Mouse (Mus musculus) embryonic stem cell, embryonic (primary cell): ENCODE measurements around the gene Slc7a11.
"Not testable (repeated sequence)": the region's sequence is repeated elsewhere in the genome, so short reads cannot be mapped to it uniquely, and the experiment has no call there.

ENCODE experiments used
- CTCF ChIA-PET, 4 experiments: fragments of 300-600 bp in 2 of 4; fragments of 350-600 bp in 2 of 4; sonication (Branson Sonifier 250); formaldehyde crosslinking; loops; one replicate each; lab custom pipeline; 2022; ENCODE audit warnings: inconsistent platforms in 2 of 4; lab: Charles Lee
- POLR2A ChIA-PET, 4 experiments: fragments of 300-600 bp in 2 of 4; fragments of 350-600 bp in 2 of 4; sonication (Branson Sonifier 250); formaldehyde crosslinking; loops; one replicate each; lab custom pipeline; 2022; ENCODE audit warnings: antibody characterized with exemption in 4 of 4, inconsistent platforms in 1 of 4; lab: Charles Lee

Slc7a11 gene

GRCm38 (mm10) chr3:50443421-50443916 lies at the start of gene Slc7a11:
Gene Slc7a11, minus strand, starts transcription at chr3:50443614.
- POLR2A ChIA-PET: interaction anchor here in 3 of 4 experiments (0.6 to 1.1 kb wide), 8 partner anchors 8 to 1045 kb away, joined by 3 to 4 read pairs (median 3); no protein-coding TSS in a partner anchor

DNA sequence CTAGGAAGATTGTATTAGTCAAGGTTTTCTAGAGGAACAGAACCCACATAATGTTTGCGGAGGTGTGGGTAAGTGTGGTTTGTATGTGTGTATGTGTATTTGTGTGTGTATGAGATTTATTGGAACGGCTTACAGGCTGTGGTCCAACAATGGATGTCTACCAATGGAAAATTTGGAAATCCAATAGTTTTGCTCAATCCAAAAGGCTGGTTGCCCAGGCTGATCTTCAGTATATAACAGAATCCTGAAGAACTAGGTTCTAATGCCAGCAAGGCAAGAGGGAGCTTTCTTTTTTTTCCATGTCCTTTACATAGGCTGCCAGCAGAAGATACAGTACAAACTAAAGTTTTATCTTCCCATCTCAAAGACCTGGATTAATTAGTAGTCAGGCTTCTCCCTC lies 48.3 kb upstream of the Slc7a11 start:
- ChIA-PET POLR2A (interaction anchor here in 1 of 4 experiments (0.6 kb wide), 1 partner anchor 348 kb away, joined by 6 read pairs; no protein-coding TSS in a partner anchor), CTCF (no interaction called here)

More at GRCm38 (mm10) chr3:50443421-50443916, at the start of gene Slc7a11:
- CTCF ChIA-PET: interaction anchor here (0.5 to 0.8 kb wide), 8 partner anchors 10 to 1978 kb away, joined by 3 to 8 read pairs (median 3); no protein-coding TSS in a partner anchor

- CTCF ChIA-PET: no interaction called here
- POLR2A ChIA-PET: no interaction called here
These were observed 40.7 kb upstream of the Slc7a11 start for GRCm38 (mm10) chr3:50484076-50484475.

GRCm38 (mm10) chr3:50462223-50462622 lies 18.8 kb upstream of the Slc7a11 start:
- CTCF ChIA-PET: no interaction called here
- POLR2A ChIA-PET: no interaction called here

- POLR2A ChIA-PET: no interaction called here
- CTCF ChIA-PET: no interaction called here
These were observed 13.7 kb upstream of the Slc7a11 start for GRCm38 (mm10) chr3:50457136-50457535.

GRCm38 (mm10) chr3:50456564-50456963 lies 13.2 kb upstream of the Slc7a11 start:
- ChIA-PET CTCF (no interaction called here), POLR2A (no interaction called here)

DNA sequence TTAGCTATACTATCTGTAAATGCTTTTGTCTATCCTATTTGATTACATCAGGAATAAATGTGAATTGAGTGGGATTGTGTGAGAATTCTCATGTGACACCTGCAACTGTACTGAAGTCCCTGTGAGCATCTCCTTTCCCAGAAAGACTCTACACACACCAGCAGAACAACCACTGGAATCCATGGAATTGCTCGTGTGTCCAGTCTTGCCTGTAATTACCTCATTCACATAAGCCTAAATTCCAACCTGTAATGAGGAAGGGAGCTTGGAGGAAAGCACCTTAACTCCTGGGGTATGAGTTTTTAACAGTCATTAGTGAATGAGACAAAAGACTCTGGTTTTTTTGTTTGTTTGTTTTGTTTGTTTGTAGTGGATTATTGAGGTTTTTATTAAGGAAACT lies 12.6 kb upstream of the Slc7a11 start:
- ChIA-PET CTCF (interaction anchor here in 1 of 4 experiments (0.6 kb wide), 1 partner anchor 714 kb away, joined by 3 read pairs; no protein-coding TSS in a partner anchor), POLR2A (no interaction called here)

GRCm38 (mm10) chr3:50445050-50445775 lies 1.8 kb upstream of the Slc7a11 start:
- ChIA-PET POLR2A (no interaction called here), CTCF (no interaction called here)

- ChIA-PET CTCF (interaction anchor here in 2 of 4 experiments (0.5 to 0.8 kb wide), 2 partner anchors 70 to 1321 kb away, joined by 3 read pairs; no protein-coding TSS in a partner anchor), POLR2A (interaction anchor here in 1 of 4 experiments (0.9 to 1.1 kb wide), 5 partner anchors 9 to 1046 kb away, joined by 3 to 4 read pairs (median 3); no protein-coding TSS in a partner anchor)
These were observed 528 bp upstream of the Slc7a11 start for GRCm38 (mm10) chr3:50443942-50444341.

- ChIA-PET POLR2A (interaction anchor here in 3 of 4 experiments (0.6 to 1.0 kb wide), 8 partner anchors 16 to 1045 kb away, joined by 3 to 4 read pairs (median 3); no protein-coding TSS in a partner anchor), CTCF (interaction anchor here (0.6 to 0.8 kb wide), 7 partner anchors 11 to 1978 kb away, joined by 3 to 8 read pairs (median 3); no protein-coding TSS in a partner anchor)
These were observed 797 bp downstream of the Slc7a11 start for GRCm38 (mm10) chr3:50442341-50443292.

DNA sequence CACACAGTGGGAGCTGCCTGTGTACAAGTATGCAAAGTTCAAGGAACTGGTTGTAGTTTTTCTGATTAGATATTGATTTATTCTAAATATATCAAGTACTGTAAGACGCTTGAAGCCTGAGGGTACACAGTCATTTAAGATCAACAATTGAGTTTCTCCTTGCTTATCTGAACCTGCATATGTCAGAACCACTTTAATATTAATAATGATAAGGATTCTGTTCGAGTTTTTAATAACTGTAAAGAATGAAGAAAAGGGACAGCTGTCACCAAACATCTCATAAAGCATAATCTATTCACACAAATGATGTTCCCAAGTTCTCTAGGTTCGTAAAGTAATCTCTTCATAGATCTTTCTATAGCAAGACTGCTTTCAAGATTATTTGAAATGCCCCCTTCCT lies 2.1 kb downstream of the Slc7a11 start:
- ChIA-PET POLR2A (no interaction called here), CTCF (no interaction called here)

GRCm38 (mm10) chr3:50440409-50440808 lies 3.0 kb downstream of the Slc7a11 start:
- POLR2A ChIA-PET: no interaction called here
- CTCF ChIA-PET: no interaction called here

- POLR2A ChIA-PET: no interaction called here
These were observed 4.0 kb downstream of the Slc7a11 start for GRCm38 (mm10) chr3:50439429-50439828.

GRCm38 (mm10) chr3:50438520-50439253 lies 4.7 kb downstream of the Slc7a11 start:
- ChIA-PET CTCF (no interaction called here), POLR2A (no interaction called here)

More at GRCm38 (mm10) chr3:50439429-50439828, 4.0 kb downstream of the Slc7a11 start:
- CTCF ChIA-PET: no interaction called here

DNA sequence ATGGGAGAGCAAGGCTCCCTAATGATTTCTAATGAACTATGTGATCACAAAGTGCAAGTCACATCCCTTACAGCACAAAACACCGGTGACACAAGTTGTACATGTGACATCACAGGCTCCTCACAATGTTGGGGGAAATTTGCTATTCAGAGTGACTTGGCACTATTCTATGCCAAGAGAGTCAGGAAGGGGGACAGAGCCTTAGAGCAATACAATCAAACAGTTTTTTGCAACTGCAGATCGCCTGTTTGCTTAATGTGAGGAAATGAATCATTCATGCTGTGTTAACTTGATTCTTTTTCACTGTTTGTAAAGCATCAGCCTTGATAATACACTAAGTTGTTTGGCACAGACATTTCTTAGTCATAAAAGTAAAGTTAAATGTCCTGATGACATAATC lies 5.3 kb downstream of the Slc7a11 start:
- POLR2A ChIA-PET, CTCF ChIA-PET: not testable (repeated sequence)

DNA sequence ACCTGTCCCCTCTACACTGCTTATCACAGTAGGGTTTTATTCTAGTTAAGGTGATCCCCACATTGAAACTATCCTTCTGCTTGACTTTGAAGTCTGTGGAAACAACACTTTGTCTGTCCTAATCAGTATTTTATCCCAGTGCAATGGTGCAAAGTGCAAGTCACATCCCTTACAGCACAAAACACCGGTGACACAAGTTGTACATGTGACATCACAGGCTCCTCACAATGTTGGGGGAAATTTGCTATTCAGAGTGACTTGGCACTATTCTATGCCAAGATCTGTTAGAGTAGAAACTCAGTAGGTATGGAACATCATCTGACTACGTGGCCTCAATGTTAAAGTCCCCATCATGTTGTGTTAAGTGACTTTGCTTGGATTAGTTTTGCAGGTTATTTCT lies 7.0 kb downstream of the Slc7a11 start:
- POLR2A ChIA-PET, CTCF ChIA-PET: not testable (repeated sequence)

DNA sequence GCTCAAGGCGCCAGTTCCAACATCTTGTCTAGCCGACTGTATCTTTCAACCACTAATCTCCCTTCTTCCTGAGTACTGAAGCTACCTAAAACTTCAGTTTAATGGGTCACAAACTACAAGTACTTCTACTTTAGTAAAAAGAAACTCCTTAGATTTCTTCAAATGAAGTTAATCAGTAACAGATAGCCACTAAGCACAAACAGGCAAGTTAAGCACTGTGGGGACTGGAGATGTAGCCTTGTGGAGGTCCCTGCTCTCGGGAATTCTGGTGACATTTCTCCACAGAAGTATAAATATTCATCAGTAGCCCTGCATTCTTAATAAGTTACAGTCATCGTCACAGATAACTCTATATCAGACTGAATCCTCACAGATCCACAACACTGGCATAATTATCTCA lies 9.6 kb downstream of the Slc7a11 start:
- ChIA-PET CTCF (no interaction called here), POLR2A (no interaction called here)

- ChIA-PET CTCF (no interaction called here), POLR2A (no interaction called here)
These were observed 12.6 kb downstream of the Slc7a11 start for GRCm38 (mm10) chr3:50430811-50431210.
